Mouse (Mus musculus) lung, postnatal 36 days (tissue): ENCODE measurements around the gene Cdx2.

Experiments used
- DNase-seq: peaks from one replicate; pipeline ENCODE4 v3.0.0; 2022; ENCODE audit warnings: mixed read lengths

Cdx2 gene

DNA sequence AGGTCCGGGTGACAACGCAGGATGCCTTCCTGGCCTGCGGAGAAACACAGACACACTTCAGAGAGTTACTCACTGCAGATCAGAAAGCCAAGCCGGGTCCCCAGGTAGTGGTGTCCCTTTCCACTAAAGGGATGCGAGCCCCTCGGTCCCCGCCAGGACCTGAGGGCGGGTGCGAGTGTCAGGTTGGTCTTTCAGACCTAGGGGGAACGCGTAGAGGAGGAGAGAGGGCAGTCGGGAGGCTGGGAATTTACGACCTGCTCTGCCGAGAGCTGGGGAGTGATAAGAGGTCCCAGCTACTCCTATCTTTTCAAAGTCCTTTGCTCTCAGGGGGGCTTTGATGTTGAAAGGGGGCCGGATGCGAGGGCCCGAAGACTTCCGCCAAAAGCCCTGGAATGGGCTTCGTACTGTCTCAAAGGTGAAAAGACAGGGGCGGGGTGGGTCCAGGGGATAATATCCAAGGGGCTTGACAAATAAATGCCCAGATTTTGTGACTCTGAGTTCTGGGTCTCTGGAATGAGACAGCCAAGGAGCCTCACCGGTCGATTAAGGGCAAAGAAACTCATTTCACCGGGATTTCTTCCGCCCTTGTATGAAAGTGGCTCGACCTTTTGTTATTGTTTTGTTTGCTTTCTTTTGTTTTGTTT lies 8.5 kb upstream of the Cdx2 start:
- no peak for DNase-seq

DNA sequence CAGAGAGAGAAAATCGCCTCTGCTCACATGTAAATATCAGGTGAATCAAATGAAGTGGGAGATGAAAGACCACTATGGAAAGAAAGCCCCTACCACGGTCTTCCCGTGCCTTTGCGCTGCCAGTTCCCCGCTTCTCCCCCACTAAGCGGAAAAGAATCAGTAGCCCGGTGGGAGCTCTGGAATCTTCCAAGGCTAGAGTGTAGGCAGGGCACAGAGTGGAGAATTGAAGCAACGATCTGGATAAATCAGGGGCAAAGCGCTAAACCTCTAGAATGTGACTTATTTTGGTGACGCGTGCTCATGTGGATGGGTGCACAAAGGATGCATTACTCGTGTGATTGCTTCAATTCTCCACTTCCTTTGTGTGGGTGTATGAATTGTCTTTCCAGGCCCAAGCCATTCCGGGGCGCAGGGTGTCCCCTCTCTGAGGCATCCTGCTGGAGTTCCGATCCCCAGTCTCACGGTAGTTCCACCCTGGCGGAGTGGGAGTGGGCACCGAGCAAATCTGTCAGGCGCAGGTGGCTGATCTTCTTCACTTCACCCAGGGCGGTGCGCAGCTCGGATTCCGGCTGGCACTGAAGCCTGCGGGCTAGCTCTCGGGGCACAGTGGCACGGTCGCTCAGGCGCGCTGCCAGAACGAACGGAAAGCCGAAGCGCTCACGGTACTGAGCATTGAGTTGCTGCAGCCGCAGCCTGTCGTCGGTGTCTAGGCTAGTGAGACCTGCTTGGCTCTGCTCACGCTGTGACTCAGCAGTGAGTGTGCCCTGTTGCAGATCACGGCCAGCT lies 7.8 kb upstream of the Cdx2 start:
- DNase-seq: no peak

DNA sequence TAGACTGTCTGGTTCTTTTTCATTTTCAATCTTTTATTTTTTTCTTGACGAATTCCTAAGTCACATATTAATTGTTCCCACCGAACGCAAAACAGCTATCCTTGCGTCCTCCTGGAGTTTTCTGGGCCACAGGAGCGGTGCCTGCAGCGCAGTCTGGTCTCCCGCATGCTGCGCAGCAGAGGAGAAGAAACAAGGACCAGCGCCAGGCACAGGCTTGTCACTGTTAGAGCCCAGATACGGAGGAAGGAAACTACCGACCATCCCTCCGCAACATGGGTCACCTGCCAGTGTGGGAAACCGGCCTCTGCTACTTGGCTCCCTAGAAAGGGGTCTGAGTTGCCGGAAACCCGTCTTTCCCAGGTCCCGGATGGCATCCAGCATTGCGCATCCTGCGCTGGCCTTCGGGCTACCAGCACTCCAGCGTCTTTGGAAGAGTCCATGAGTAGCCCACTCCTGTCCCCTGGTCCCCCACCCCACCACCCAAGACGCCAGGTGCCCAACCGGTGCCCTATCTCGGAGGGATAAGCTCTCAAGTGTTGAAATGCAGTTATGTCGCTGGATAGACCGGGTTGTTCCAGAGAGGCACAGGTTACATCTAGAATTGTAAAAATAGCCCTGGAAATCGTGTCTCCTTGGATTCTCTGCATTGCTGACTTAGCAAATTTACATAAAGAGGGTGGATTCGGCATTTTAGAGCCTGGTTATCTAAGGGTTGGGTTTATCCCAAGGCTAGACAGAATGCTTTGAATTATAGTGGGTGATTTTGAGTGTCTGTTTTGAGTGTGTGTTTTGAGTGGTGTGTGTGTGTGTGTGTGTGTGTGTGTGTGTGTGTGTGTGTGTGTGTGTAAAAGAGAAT lies 6.0 kb upstream of the Cdx2 start:
- no peak for DNase-seq

DNA sequence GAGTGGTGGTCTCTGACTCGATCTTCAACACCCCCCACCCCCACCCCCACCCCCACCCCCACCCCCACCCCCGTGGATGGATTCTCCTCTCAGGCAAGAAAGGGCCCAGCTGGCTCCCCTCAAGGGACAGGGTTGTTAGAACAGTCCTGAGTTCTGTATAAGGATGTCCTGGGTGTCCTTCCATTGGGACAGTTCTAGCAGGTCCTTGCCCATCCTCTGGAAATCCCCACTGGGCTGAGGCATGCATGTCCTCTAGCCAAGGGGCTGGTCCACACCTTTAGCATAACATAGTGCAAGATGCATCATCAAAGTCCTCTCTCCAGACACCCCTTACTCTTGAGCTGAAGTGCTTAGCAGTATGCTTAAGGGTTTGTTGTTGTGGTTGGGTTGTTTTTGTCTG lies 2.7 kb upstream of the Cdx2 start:
- DNase-seq: no peak

DNA sequence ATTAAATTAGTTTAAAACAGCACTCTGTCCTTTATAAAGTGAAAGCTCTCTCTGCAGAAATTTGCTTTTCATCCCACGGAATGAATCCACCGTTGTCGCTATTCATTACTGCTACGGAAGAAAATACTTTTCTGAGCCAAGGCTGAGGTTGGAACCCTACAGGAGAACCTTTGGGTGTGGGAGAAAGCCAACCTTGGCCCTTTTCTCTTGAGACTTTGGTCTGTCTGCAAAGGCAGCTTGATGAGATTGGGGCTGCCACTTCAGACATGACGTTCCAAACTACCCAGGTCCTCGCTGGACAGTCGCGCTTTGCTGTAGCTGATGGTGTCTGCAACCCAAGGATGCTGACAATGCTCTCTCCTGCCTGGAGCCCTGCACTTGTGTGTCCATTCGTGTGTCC lies 1.4 kb upstream of the Cdx2 start:
- no peak for DNase-seq

DNA sequence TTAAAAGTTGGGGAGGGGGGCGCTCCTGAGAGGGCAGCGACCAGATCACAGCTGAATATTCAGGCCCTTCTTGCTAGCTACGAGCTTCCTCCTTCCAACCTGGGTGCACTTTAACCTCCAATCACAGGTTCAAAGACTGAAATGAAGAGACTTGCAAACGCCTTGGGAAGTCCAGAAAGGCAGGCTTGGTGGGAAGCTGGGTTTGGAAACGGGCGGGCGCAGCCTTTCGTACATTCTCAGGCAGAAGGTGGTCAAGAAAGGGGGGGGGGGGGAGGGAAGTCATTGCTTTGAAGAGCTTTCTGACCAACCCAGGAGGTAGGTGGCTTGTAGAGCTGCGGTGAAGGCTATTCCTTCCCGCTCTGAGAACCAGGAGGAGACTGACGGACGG lies 322 bp upstream of the Cdx2 start:
- no peak for DNase-seq

DNA sequence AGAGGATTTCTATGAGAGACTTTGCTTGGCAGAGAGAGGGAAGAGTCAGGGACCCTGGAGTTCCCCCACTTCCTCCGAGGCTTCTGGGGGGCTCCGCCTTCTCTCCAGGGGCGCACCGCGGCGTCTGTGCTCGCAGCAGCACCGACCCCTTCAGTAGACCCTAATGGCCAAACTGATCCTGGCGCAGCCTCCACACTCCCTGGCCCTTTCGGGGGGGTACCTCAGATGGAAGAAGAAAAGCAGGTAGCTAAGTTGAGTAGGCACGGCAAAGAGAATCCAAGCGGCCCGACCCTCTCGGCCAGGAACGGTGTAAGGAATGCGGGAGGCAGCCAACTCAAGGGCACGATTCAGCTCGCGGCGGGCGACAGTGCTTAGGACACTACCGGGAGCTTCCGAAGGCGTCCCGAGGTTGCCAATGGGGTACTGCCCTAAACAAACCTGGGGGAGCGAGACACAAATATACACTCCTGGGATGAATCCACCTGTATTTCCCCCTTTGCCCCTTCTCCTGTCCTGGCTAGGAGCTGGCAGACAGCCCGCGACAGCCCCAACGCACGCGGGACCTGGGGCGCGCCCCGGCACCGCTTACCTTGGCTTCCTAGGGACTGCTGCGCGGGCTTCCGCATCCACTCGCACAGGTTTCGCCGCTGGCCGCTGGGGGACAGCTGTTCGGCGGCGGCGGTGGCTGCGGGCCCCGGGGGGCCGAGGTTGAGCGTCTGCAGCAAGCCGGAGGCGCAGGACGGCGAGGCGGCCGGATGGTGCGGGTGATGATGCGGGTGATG lies 1.0 kb downstream of the Cdx2 start:
- no peak for DNase-seq

DNA sequence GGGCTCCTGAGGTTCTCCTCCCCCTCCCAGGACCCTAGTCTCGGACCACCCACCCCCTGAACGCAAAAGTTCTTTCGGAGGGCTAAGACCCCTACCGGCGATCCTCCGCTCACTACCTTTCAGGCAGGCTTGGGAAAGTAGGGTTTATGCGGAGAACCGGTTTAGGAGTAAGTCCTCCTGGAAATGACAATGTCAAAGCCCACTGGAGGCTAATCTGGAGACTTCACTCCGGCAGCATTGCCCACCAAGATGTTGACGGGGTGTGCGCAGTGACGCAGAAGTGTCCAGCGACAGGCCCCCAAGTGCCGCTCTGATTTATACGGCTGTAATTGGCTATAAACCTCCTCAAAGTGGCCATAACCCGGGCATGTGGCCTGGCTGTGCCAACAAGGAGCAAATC lies 1.9 kb downstream of the Cdx2 start:
- no peak for DNase-seq

DNA sequence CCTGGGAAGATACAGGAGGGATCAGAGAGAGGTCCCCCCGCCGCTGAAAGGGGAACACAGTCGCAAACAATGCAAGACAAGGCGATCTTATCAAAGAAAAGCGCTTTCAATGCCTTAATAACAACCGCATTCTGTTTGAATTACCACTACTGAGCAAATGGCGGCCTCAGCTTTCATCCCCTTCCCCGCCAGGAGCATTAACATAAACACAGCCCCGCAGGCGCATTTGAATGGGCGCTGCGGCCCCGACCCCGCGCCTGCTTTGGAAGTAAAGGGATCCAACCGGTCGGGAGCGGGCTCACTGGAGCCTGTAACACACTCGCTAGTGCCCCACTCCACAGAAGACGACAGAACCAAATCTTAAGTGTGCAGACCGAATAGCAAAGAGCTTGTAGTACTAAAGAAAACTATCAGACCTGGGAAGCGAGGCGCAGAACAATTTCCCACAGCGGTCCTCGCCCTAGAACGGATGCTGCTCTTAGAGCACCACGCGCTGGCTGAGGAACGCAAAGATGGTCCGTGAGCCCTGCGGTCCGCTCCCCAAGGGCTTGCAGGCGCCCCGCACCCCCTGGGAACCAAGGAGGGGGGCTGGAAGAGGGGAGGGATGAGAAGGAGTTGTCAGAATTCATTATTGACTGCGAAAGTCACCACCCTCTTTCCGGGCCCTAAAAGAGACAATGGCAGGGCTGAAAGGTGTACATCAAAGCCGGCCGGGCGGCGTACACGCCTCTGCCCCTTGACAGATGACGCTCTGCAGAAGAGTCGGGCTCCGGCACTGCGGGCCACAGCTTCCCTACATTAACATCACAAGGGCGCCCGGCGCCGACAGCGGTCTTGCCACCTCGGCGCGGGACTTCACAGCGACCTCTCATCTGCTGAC lies 2.6 kb downstream of the Cdx2 start:
- no peak for DNase-seq

DNA sequence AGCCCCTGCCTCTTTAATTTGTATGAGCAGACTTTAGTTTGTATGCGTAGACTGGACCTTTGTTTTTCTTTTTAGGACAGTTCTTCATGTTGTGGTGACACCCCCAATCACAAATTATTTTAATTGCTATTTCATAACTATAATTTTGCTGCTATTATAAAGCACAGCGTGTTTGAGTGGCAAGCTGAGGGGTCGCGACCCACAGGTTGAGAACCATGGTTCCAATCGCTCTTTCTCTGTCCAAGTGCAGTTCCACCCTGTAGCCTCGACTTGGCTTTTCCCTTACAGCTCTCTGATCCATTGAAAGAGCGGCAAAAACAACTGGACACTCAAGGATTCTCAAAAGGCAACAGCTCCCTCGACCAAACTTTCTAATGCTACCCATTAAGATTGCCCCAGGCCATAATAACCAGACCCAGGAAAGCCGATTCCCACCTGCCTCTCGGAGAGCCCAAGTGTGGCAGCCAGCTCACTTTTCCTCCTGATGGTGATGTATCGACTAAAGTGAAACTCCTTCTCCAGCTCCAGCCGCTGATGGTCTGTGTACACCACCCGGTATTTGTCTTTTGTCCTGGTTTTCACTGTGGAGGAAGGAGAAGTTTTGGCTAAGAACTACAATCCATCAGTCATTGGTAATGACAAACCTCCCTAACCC lies 4.2 kb downstream of the Cdx2 start:
- no peak for DNase-seq

DNA sequence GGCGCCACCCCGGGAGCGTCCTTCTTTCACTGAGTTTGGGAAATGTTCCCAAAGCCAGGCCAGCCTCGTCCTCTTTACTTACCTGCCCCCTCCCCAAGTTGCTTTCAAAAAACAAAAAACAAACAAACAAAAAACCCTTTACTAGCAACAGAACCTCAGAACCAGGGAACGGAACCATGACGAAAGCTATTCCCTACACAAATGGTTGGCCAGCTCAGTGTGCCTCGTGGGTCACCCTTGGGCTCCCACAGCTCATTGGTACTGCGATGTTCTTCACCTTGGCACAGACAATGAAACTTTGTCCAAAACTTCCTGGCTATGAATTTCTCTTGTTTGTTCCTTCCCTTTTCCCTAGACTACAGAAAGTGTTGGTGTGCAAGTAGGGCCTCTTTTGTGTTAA lies 4.9 kb downstream of the Cdx2 start:
- no peak for DNase-seq

DNA sequence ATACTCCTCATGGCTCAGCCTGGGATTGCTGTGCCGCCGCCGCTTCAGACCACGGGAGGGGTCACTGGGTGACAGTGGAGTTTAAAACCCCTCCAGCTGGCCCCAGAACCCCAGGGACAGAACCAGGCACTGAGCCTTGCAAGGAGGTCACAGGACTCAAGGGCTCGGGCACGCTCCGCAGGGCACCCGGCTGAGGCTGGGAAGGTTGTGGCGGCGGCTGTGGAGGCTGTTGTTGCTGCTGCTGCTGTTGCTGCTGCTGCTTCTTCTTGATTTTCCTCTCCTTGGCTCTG lies 5.3 kb downstream of the Cdx2 start:
- DNase-seq: no peak

DNA sequence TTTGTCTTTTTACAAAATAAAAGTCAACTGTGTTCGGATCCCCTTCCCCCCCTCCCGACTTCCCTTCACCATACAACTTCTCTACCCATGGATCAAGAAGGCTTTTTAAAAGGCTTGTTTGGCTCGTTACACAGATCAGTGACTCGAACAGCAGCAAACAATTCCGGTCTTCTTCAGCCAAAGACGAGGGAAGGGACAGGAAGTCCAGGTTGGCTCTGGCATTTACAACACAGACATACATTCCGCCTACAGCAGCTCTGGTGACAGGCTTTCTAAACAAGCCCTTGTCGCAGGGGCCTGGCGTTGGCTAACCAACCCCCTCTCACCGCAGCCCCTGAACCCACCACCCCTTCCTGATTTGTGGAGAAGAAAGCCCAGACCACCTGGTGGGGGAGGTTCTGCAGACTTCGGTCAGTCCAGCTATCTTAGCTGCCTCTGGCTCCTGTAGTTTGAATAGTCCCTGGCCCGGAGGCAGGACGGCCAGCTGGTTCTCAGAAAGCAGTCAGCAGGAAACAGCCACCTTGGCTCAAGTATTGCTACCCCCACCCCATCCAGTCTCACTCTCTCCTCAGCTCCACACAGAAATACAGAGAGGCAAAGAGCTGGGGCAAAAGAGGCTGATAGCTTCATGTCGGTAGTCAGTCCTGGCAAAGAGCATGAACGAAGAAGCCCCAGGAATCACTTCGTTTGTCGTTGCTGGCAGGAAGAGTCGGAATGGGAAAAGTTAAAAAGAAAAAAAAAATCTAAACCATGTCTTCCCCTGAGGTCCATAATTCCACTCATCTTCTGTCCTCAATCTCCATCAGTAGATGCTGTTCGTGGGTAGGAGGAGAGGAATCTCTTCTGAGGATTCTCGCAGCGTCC lies 5.9 kb downstream of the Cdx2 start:
- no peak for DNase-seq

DNA sequence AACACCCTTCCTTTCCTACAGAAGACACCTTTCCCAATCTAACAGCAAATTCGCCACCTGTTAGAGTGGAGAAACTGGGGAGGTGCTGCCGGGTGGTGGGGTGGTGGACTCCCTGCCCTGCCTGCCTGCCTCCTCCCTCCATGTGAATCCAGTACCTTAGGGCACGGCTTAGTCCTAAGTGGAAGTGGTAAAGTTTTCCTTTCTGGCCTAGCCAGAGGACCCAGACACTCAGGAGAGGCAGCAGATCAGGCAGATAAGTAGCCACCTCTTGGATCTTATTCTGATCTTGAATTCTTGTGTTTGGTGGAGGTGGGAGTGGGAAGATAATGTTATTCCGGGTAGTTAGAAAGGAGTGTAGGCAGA lies 7.1 kb downstream of the Cdx2 start:
- DNase-seq: no peak

DNA sequence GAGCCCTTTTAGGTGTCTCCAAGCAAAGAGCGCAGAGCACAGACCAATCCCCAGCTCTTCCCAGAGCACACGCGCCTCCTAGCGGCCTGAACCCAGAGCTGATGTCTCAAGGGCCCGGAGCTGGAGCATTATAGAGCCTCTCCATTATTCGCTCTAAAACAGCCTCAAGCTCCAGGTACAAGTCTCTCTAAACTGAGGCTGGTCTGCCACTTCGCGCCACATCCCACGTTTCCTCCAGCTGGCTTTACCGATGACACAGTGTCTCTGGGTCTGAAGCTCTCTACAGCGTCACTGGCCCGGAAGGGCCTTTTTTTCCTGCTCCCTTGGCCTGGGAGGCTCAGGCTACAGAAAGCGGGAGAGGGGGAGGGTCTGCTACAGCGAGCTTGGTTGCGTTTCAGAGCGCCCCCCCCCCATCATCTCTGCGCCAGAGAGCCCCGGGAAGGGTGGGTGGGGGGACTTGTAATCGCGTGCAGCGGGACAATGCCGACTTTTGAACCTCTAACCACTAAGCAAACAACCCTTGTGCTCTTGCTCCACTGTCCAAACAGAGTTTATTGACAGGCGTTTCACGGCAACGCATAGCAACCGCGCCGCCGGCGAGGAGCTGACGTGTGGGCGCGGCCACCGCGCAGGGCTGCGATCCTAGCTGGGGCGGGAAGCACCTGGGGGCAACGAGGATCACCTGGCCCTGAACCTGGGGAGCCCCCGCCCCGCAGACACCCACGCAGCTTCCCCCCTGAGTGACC lies 7.6 kb downstream of the Cdx2 start:
- peak; percentile 61 for DNase-seq

DNA sequence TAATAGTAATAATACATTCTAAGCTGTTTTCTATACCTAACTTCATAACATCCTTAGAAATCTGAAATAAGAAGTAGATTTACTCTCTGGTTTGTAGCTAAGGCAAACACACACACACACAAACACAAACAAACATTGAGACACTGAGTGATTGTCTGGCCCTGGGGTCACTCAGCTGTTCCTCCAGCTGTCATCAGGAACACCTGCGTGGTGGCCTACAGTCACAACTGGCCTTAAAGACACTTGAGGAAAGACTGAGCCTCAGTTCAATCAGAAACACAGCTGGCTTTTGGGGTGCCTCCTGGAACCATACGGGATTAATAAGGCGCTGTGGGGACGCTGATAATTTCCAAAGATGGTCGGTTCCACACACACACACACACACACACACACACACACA lies 9.8 kb downstream of the Cdx2 start:
- no peak for DNase-seq

DNA sequence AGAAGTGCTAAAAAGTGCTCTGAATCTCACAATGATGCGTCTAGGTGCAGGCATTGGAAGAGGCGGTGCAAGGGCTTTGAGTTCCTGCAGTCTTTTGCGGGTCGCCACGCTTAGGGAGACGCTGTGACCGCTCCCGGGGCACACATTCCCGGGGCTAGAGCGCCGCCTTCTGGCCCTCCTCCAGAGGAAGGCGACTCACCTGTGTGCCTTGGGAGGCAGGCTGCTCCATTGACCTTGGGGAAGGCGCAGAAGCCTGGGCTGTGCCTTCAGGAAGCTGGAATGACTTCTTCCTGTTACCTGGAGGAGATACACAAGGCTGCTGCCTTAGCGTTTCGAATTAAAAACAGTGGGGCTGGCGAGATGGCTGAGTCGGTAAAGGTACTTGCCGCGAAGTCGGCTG lies 12.9 kb downstream of the Cdx2 start:
- peak; percentile 7 for DNase-seq

DNA sequence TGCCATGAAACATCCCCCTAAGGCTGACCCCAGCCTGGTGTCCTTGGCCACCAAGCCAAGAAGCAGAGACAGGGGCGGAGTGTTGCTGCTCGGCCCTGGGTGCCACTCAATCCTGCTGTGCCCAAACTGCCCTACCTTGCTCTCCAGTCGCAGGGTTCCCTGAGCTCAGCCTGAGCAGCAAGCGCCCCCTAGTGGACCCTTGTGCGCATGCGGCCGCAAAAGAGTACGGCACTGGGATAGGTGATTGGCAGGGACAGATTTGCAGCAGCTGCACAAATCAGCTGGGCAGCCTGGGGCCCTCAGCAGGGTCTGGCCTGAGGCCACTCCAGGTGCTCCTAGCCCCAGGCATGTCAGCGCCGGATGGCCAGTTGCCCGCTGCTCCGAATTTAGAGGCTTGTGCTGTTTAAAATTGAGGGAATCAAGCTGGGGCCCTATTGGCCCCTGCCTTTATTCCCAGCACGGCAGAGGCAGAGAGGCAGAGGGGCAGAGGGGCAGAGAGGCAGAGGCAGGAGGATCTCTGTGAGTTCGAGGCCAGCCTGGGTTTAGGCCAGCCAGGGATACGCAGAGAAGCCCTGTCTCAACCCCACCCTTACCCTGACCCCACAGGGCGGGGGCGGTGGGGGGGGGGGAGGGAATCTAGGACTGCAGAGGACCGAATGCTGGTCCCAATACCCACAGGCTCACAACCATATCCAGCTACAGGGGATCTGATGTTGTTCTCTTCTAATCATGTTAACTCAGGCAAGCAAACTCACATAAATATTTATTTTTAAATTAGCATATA lies 13.8 kb downstream of the Cdx2 start:
- DNase-seq: peak; percentile 68

DNA sequence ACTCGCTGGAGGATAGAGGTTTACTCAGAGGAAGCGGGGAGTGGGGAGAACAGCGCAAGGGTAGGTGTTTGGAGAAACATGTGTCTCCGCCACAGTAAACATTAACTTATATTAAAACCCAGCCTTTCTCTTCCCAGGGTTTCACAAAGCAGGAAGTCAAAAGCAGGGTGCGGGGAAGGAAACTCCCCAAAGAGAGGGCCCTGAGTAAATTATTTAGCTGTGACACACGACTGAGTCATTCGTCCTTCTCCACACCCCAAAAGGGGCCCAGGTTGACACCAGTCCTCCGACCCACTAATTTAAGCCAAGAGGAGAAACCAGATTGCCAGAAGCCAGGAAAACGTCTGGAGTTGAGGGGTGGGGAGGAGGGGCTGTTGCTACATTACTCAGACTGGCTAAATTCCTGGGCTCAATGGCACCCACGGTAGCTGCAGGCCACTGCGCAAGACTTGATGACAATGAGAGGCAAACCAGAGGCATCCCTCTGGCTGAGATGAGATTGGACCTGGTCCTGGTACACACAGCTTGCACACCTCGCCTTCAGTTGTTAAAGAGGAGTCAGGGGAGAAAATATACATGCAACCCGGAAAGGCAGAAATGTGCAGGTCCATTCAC lies 14.5 kb downstream of the Cdx2 start:
- DNase-seq: no peak
